Mouse (Mus musculus): ENCODE data around the gene Gm5072.
"Not testable (repeated sequence)": the region's sequence is repeated elsewhere in the genome, so short reads cannot be mapped to it uniquely, and the experiment has no call there.

Gene Gm5072

DNA sequence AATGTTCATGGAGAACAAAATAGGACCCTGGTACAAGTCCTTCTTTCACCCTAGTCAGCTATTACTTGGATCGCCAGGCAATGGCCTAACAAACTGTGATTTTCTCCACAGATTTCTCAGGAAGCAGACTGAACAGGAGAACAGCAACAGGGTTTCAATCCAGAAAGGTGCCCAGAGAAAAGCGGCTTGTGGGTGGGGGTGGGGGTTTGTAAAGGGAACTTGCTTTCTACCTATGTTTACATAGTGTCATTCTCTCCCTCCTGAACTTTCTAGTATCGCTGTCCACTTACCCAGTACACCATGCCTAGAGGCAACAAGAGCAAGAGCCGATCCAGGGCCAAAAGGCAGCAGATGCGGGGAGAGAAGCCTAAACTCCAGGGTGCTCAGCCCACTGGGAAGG lies at the start of gene Gm5072:
TSS of gene Gm5072 (plus strand) at position 301 of the 400 bp plus-strand sequence.
- not testable (repeated sequence) for DNase-seq (ENCODE audit: low spot score in 2 of 2)

Measured in cerebellum, postnatal 4 days (tissue).